Mouse (Mus musculus) forebrain, postnatal 0 days (tissue): Measurements from ENCODE around the gene Adam1a. TPM values are rescaled to one million over a fixed set of nuclear protein-coding genes. Genes with fewer than 3 reads are reported as not detected.

Source experiments
- ATAC-seq: fragments of 200-750 bp; cut with Nextera tagmentation; 2 replicates; pipeline ENCODE4 v1.8.0; 2017; ENCODE audit warnings: mild to moderate bottlenecking, moderate library complexity
- DNase-seq: peaks from one replicate; pipeline ENCODE4 v3.0.0-alpha.2; 2015
- H3K27ac ChIP-seq: fragments of 300-500 bp; sonication (generic); 2 replicates; pipeline ENCODE4 v1.5.1; 2014; ENCODE audit warnings: low read depth, mild to moderate bottlenecking, antibody characterized with exemption, low read length, moderate library complexity, mixed read lengths
- H3K27me3 ChIP-seq: fragments of 300-500 bp; sonication (generic); 2 replicates; pipeline ENCODE4 v1.6.1; 2014; ENCODE audit warnings: mild to moderate bottlenecking, low read length, mixed read lengths; ENCODE audit not compliant: insufficient read depth
- H3K36me3 ChIP-seq: fragments of 300-500 bp; sonication (generic); 2 replicates; pipeline ENCODE4 v1.6.1; 2014; ENCODE audit warnings: mild to moderate bottlenecking, moderate library complexity; ENCODE audit not compliant: insufficient read depth
- H3K4me1 ChIP-seq: fragments of 300-500 bp; sonication (generic); 2 replicates; pipeline ENCODE4 v1.6.1; 2014; ENCODE audit warnings: antibody characterized with exemption; ENCODE audit not compliant: insufficient read depth
- H3K4me2 ChIP-seq: fragments of 300-500 bp; sonication (generic); 2 replicates; pipeline ENCODE4 v1.6.1; 2014; ENCODE audit warnings: low read depth, mild to moderate bottlenecking, moderate library complexity
- H3K4me3 ChIP-seq: fragments of 300-500 bp; sonication (generic); 2 replicates; pipeline ENCODE4 v1.5.1; 2014; ENCODE audit warnings: low read depth, low read length, mixed read lengths
- H3K9ac ChIP-seq: fragments of 300-500 bp; sonication (generic); 2 replicates; pipeline ENCODE4 v1.6.1; 2014; ENCODE audit warnings: mild to moderate bottlenecking
- H3K9me3 ChIP-seq: fragments of 300-500 bp; sonication (generic); 2 replicates; pipeline ENCODE4 v1.6.1; 2016; ENCODE audit warnings: low read length
- CTCF ChIP-seq: sonication (generic); IDR thresholded peaks from 2 replicates; pipeline ENCODE4 v1.5.1; 2016; ENCODE audit warnings: antibody characterized with exemption, control low read depth, low read depth
- WGBS: fragments of 180-500 bp; shearing (Covaris S2); extraction: QIAGEN DNeasy Blood & Tissue Kit; methylation state at CpG from one replicate; pipeline ENCODE4 v1.1.7; 2014; 5-methylcytosine and 5-hydroxymethylcytosine counted together
- polyA plus RNA-seq: library from polyadenylated mRNA; unstranded; fragments of >200 nt; fragmentation: Nextera tagmentation; extraction: Ambion mirVana; gene quantifications from 2 replicates; pipeline ENCODE4 v1.2.1, GENCODE M21; 2015
- total RNA-seq: library from RNA; depleted of rRNA; stranded (reverse); fragments of >200 nt; gene quantifications from 2 replicates; pipeline ENCODE4 v1.2.3, GENCODE M21; 2014

The Adam1a gene
- total and polyA plus RNA-seq, 2 experiments from 2014 or later: 1.3 to 20.1 TPM

DNA sequence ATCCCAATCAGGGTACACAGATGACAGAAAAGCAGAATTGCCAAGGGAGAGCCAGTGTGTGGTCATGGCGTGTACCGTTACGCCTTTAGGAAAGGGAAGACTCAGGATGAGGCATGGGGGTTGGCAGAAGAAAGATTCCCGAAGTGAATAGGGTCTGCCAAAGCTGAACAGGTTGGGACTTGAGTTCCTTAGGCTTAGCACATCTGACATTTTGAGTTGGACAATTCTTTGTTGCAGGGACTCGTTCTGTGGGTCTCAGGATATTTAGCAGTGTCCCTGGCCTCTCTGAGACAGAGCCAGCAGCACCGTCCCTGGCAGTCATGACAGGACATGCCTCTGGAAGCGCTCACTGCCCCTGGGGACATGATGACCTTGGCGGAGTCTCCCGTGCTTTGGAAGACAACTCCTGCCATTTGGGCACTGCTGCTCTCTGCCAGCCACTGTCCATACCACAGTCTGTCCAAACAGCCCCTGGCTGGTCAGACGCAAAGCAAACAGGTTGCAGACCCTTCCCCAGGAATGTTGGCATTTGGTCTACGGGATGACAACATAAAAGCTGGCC, 31.7 kb upstream of the Adam1a start:
- TF ChIP-seq CTCF: no peak
- DNase-seq (no peak), ATAC-seq (no peak)
- WGBS: 91% methylated on average over 11 of the region's 11 CpGs
- Histone ChIP-seq H3K4me3 (no peak overlapping the region), H3K4me1 (no peaks in the 10 kb centered on the region), H3K36me3 (peaks cover 44% of the 10 kb centered on the region), H3K27me3 (no peaks in the 10 kb centered on the region), H3K4me2 (no peak overlapping the region), H3K9me3 (no peaks in the 10 kb centered on the region), H3K9ac (no peak overlapping the region), H3K27ac (no peak overlapping the region)

DNA sequence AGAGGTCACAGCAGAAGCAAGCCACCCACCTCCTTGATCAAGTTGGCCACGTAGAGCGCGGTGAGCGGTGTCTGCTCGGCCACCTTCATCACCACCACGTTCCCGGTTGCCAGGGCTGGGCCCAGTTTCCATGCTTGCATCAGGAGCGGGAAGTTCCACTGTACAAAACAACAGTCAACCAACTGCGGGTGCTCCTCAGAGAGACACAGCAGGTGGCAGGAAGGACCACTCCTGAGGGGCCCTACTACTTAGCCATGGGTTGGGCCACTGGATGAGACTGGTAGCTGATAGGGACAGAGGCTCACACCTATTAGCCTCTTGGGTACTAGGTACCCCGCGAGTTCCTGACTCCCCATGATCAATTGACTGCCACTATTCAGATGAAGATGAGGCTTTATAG, 30.6 kb upstream of the Adam1a start:
- H3K36me3 ChIP-seq: peaks cover 45% of the 10 kb centered on the region

DNA sequence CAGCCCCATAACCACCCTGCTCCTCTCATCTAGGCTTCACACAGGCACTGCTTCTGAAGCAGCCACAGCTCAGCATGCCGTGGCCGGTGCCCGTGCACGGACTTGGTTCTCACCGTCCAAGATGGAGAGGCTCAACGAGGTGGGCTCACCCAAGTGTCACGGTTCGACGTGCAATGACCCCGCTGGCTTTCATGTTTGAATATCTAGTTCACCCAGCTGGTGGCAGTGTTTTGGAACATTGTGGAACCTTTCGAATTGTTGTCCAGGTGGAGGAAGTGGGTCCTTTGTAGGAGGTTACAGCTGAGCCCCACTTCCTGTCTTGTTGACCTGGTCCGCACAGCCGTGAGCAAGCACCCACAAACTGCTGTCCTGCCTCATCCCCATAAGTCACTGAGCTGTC, 28.9 kb upstream of the Adam1a start:
- H3K4me1 ChIP-seq: no peaks in the 10 kb centered on the region
- H3K4me3 ChIP-seq: no peak overlapping the region
- H3K36me3 ChIP-seq: peaks cover 45% of the 10 kb centered on the region
- no peaks in the 10 kb centered on the region for H3K9me3 ChIP-seq
- no peak overlapping the region for H3K27ac ChIP-seq
- H3K27me3 ChIP-seq: no peaks in the 10 kb centered on the region
- ATAC-seq (no peak), DNase-seq (no peak)
- no peak for TF ChIP-seq CTCF
- no peak overlapping the region for H3K4me2 ChIP-seq
- WGBS: 91% methylated on average over 13 of the region's 13 CpGs
- no peak overlapping the region for H3K9ac ChIP-seq

More for the DNA sequence above, 30.6 kb upstream of the Adam1a start:
- DNase-seq (no peak), ATAC-seq (no peak)
- Histone ChIP-seq H3K9me3 (no peaks in the 10 kb centered on the region), H3K27me3 (no peaks in the 10 kb centered on the region), H3K27ac (no peak overlapping the region), H3K9ac (no peak overlapping the region), H3K4me1 (no peaks in the 10 kb centered on the region), H3K4me2 (no peak overlapping the region), H3K4me3 (no peak overlapping the region)
- TF ChIP-seq CTCF: no peak
- WGBS: 94% methylated on average over 11 of the region's 11 CpGs

DNA sequence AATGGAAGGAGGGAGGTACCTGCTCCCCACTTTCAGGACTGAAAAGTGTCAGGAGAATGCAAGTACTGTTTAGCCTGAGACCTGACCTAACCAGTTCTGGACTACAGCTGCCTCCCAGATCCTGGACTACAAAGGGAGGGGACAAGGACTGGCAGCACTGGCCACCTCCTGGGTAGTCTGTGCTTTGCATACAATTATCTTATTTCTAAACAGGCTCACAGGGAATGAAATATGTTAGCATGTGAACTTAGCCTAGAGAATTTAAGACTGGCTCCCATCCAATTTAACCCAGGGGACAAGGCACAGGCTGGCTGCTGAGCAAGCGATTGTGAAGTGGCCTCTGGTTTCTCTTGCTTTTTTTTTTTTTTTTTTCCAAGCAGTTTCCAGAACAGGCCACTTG, 25.5 kb upstream of the Adam1a start:
- WGBS: 86% methylated on average over 1 of the region's 1 CpGs
- ATAC-seq (no peak), DNase-seq (no peak)
- H3K36me3 ChIP-seq: peaks cover 43% of the 10 kb centered on the region
- TF ChIP-seq CTCF: no peak
- H3K4me1 ChIP-seq: no peaks in the 10 kb centered on the region
- H3K27ac ChIP-seq: no peak overlapping the region
- H3K27me3 ChIP-seq: no peaks in the 10 kb centered on the region
- H3K9ac ChIP-seq: no peak overlapping the region
- H3K4me2 ChIP-seq: no peak overlapping the region
- no peaks in the 10 kb centered on the region for H3K9me3 ChIP-seq
- no peak overlapping the region for H3K4me3 ChIP-seq

DNA sequence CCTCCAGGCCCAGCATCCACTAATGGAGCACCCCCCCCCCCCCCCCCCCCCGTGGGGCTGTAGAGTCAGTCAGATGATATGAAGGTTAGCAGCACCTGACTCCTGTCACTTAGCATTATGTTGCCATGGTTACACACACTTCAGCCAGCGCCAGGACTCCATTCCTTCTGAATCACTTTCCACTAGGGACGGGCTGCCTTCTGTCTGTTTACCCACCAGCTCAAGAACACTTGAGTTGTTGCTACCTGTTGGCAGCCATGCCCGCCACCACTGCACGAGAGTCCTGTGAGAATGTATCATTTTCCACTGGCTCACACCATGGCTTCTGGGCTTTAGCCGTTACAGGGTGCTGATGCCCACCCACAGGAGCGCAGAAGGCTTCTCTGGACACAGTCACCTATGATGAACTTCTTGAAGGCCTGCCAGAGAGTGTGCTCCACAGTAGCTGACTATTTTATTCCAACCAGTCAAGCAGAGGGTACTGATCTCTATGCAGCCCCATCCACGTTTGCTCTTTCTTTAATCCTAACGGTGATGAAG, 24.7 kb upstream of the Adam1a start:
- no peak for ATAC-seq
- Histone ChIP-seq H3K27me3 (no peaks in the 10 kb centered on the region), H3K9me3 (no peaks in the 10 kb centered on the region), H3K9ac (no peak overlapping the region), H3K36me3 (peaks cover 37% of the 10 kb centered on the region), H3K4me1 (no peaks in the 10 kb centered on the region), H3K27ac (no peak overlapping the region), H3K4me2 (no peak overlapping the region), H3K4me3 (no peak overlapping the region)
- 75% methylated on average over 8 of the region's 9 CpGs for WGBS
- no peak for DNase-seq
- TF ChIP-seq CTCF: no peak

DNA sequence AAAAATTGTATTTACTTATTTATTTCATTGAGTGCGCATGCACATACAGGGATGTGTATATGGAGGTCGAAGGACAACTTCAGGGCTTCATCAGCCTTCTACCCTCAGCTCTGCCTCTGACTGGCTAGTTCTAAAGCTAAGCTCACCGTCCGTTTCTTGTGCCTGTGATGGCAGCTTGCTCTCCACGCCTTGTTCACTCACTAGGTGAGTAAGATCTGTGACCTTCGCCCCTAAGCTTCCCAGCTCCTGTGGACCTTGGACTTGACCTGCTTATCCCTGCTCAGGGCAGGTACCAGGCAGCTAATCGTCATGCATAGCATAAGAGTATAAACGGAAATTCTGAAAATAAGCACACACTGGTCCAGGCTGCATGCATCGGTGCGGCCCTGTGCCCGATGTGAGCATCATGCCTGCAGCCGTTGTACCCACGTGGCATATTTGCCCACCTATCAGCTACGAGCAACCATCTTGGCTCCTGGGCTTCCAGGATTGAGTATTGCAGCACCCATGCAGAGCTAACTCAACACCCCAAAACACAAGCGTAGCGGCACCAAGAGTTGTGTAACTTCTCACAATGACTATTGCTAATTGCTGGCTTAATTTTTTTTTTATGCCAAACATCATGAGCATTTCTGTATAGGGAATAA, 20.9 kb upstream of the Adam1a start:
- 91% methylated on average over 16 of the region's 16 CpGs for WGBS
- ATAC-seq (no peak), DNase-seq (no peak)
- Histone ChIP-seq H3K27me3 (no peaks in the 10 kb centered on the region), H3K9me3 (no peaks in the 10 kb centered on the region), H3K4me1 (no peaks in the 10 kb centered on the region), H3K4me2 (no peak overlapping the region), H3K27ac (no peak overlapping the region), H3K9ac (no peak overlapping the region), H3K4me3 (no peak overlapping the region), H3K36me3 (peaks cover 24% of the 10 kb centered on the region)
- no peak for TF ChIP-seq CTCF

DNA sequence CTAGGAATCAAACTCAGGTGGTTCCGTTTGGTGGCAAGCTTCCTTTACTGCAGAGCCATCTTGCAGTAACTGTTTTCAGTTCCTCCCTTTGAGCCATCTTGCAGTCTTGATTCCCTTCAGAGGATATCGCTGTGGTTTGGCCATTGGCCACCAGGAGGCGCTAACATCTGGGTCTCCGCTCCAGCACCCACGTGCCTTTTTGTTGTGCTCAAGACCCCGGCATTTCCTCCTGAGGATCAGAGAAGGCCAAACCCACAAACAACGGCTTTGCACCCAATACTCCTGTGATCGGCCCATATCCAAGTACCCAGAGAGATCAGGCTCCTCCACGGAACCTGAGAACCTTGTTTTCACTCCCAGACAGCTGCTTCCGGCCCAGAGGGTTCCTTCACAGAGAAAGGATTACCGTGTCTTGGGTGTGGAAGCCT, 19.2 kb upstream of the Adam1a start:
- H3K27me3 ChIP-seq: no peaks in the 10 kb centered on the region
- no peak overlapping the region for H3K27ac ChIP-seq
- peak; percentile 84 for DNase-seq
- ATAC-seq: peak; percentile 74
- no peak overlapping the region for H3K4me3 ChIP-seq
- peaks cover 13% of the 10 kb centered on the region; the same call in 1 of the 2 replicates for H3K36me3 ChIP-seq
- peak overlapping the region; percentile 21; the same call in 1 of the 2 replicates for H3K4me2 ChIP-seq
- no peaks in the 10 kb centered on the region for H3K9me3 ChIP-seq
- 13% methylated on average over 11 of the region's 11 CpGs for WGBS
- no peak overlapping the region for H3K9ac ChIP-seq
- no peaks in the 10 kb centered on the region for H3K4me1 ChIP-seq
- TF ChIP-seq CTCF: peak; percentile 82
